ENCODE assay signal across 9 mouse cellular contexts in genomic region chr16:92397745-92398573, GRCm38 (mm10). TPM values are rescaled to one million over a fixed set of nuclear protein-coding genes. Genes with fewer than 3 reads are reported as not detected.
DNase-seq lines count a peak whose midpoint lies in the region; ATAC-seq and TF ChIP-seq lines count a peak whose summit lies in the region.
"Had no signal": no experiment of that assay in that cellular context is flagged by ENCODE, and none has a peak within 500 bp of the region (broad histone marks: within the 10 kb centered on the region; RNA-seq: fewer than 3 reads in every experiment).

No protein-coding gene starts in this region.

- DNase-seq in hindbrain, postnatal 0 days (ENCODE audit: low spot score), result no peak
- no peak for DNase-seq in cerebellum, postnatal 10 days
- no peak for DNase-seq in layer of hippocampus, adult 11-12 months (ENCODE audit: low spot score)

- H3K4me3 ChIP-seq in hindbrain, embryonic 13.5 days, result no peak overlapping the region
- no peak overlapping the region for H3K4me3 ChIP-seq in hindbrain, postnatal 0 days (ENCODE audit: low read length)
- no peak overlapping the region for H3K4me3 ChIP-seq in embryonic facial prominence, embryonic 15.5 days (replicated peaks)
- peak overlapping the region; percentile 36; the same call in 1 of the 2 replicates for H3K4me3 ChIP-seq in intestine, embryonic 15.5 days (replicated peaks)
- H3K4me3 ChIP-seq in lung, embryonic 15.5 days, result peak overlapping the region; percentile 50
- H3K4me3 ChIP-seq: embryonic facial prominence, embryonic 12.5 days had no signal

- no peak for TF ChIP-seq CTCF in hindbrain, postnatal 0 days (IDR thresholded peaks at IDR 0.05; ENCODE audit: low read depth)

- peaks cover 47% of the 10 kb centered on the region for H3K4me1 ChIP-seq in hindbrain, embryonic 13.5 days (replicated peaks)
- H3K4me1 ChIP-seq in hindbrain, postnatal 0 days (ENCODE audit: insufficient read depth, low read length), result peaks cover 5% of the 10 kb centered on the region; the same call in 1 of the 2 replicates
- H3K4me1 ChIP-seq in embryonic facial prominence, embryonic 15.5 days, result peaks cover 51% of the 10 kb centered on the region
- H3K4me1 ChIP-seq in intestine, embryonic 15.5 days (replicated peaks), result peaks cover 36% of the 10 kb centered on the region
- H3K4me1 ChIP-seq in lung, embryonic 15.5 days, result peaks cover 55% of the 10 kb centered on the region

- no peak for ATAC-seq in hindbrain, embryonic 13.5 days (ENCODE audit: low FRiP score)
- no peak for ATAC-seq in hindbrain, postnatal 0 days
- no peak for ATAC-seq in embryonic facial prominence, embryonic 15.5 days (ENCODE audit: insufficient number of reproducible peaks, low FRiP score, low TSS enrichment, low read depth)
- ATAC-seq in intestine, embryonic 15.5 days, result peak; percentile 66
- no peak for ATAC-seq in lung, embryonic 15.5 days (ENCODE audit: borderline replicate concordance, extremely low read depth, low FRiP score, low TSS enrichment)
- no peak for ATAC-seq in monocyte, adult 5-6 weeks (replicated peaks; ENCODE audit: insufficient number of reproducible peaks, low FRiP score, low TSS enrichment, poor library complexity, severe bottlenecking)

- 0 out of 2 replicates have a peak overlapping the region, but pooled peaks have one; percentile 1 for H3K9ac ChIP-seq in hindbrain, embryonic 13.5 days
- H3K9ac ChIP-seq in hindbrain, postnatal 0 days (replicated peaks; ENCODE audit: low read length), result no peak overlapping the region
- H3K9ac ChIP-seq in embryonic facial prominence, embryonic 15.5 days, result no peak overlapping the region
- peak overlapping the region; percentile 18; the same call in 1 of the 2 replicates for H3K9ac ChIP-seq in intestine, embryonic 15.5 days
- peak overlapping the region; percentile 54; the same call in 1 of the 2 replicates for H3K9ac ChIP-seq in lung, embryonic 15.5 days
- H3K9ac ChIP-seq: embryonic facial prominence, embryonic 12.5 days had no signal

- peaks cover 36% of the 10 kb centered on the region for H3K36me3 ChIP-seq in hindbrain, embryonic 13.5 days
- H3K36me3 ChIP-seq in hindbrain, postnatal 0 days (ENCODE audit: insufficient read depth, low read length), result peaks cover 19% of the 10 kb centered on the region
- H3K36me3 ChIP-seq in embryonic facial prominence, embryonic 15.5 days, result peaks cover 31% of the 10 kb centered on the region
- H3K36me3 ChIP-seq in intestine, embryonic 15.5 days, result peaks cover 15% of the 10 kb centered on the region; the same call in 1 of the 2 replicates
- peaks cover 41% of the 10 kb centered on the region for H3K36me3 ChIP-seq in lung, embryonic 15.5 days

- WGBS in hindbrain, embryonic 13.5 days, result 48% methylated on average over 10 of the region's 10 CpGs
- 59% methylated on average over 10 of the region's 10 CpGs for WGBS in hindbrain, postnatal 0 days
- 43% methylated on average over 10 of the region's 10 CpGs for WGBS in embryonic facial prominence, embryonic 15.5 days
- WGBS in intestine, embryonic 15.5 days, result 40% methylated on average over 10 of the region's 10 CpGs
- 40% methylated on average over 10 of the region's 10 CpGs for WGBS in lung, embryonic 15.5 days

- H3K9me3 ChIP-seq in hindbrain, embryonic 13.5 days, result no peaks in the 10 kb centered on the region
- H3K9me3 ChIP-seq in hindbrain, postnatal 0 days (ENCODE audit: low read length), result no peaks in the 10 kb centered on the region
- H3K9me3 ChIP-seq in embryonic facial prominence, embryonic 15.5 days (replicated peaks), result no peaks in the 10 kb centered on the region
- no peaks in the 10 kb centered on the region for H3K9me3 ChIP-seq in intestine, embryonic 15.5 days
- no peaks in the 10 kb centered on the region for H3K9me3 ChIP-seq in lung, embryonic 15.5 days
- H3K9me3 ChIP-seq: embryonic facial prominence, embryonic 12.5 days had no signal

- no peak overlapping the region for H3K27ac ChIP-seq in hindbrain, embryonic 13.5 days
- H3K27ac ChIP-seq in hindbrain, postnatal 0 days, result no peak overlapping the region
- no peak overlapping the region; the same call in 1 of the 2 replicates for H3K27ac ChIP-seq in embryonic facial prominence, embryonic 15.5 days (replicated peaks)
- peak overlapping the region; percentile 82 for H3K27ac ChIP-seq in intestine, embryonic 15.5 days
- H3K27ac ChIP-seq in lung, embryonic 15.5 days, result peak overlapping the region; percentile 68
- H3K27ac ChIP-seq: embryonic facial prominence, embryonic 12.5 days had no signal

- H3K4me2 ChIP-seq in hindbrain, embryonic 13.5 days, result no peak overlapping the region
- H3K4me2 ChIP-seq in hindbrain, postnatal 0 days (ENCODE audit: low read depth, low read length), result no peak overlapping the region
- H3K4me2 ChIP-seq in embryonic facial prominence, embryonic 15.5 days (replicated peaks), result peak overlapping the region; percentile 72
- H3K4me2 ChIP-seq in intestine, embryonic 15.5 days (replicated peaks), result peak overlapping the region; percentile 79
- H3K4me2 ChIP-seq in lung, embryonic 15.5 days, result peak overlapping the region; percentile 74

- H3K27me3 ChIP-seq in hindbrain, embryonic 13.5 days, result 0 out of 2 replicates have a peak, but pooled peaks cover 5% of the 10 kb centered on the region
- H3K27me3 ChIP-seq in hindbrain, postnatal 0 days (ENCODE audit: insufficient read depth, low read length), result no peaks in the 10 kb centered on the region
- H3K27me3 ChIP-seq in embryonic facial prominence, embryonic 15.5 days, result no peaks in the 10 kb centered on the region
- H3K27me3 ChIP-seq in intestine, embryonic 15.5 days (replicated peaks), result no peaks in the 10 kb centered on the region
- no peaks in the 10 kb centered on the region for H3K27me3 ChIP-seq in lung, embryonic 15.5 days

RNA-seq across cellular contexts. Expression of gene Kcne1, which starts 38.7 kb away (rescaled TPM):
- 0.22 and 0.39 TPM in 2 replicates for polyA plus RNA-seq in hindbrain, embryonic 13.5 days (2015; fragmentation: Nextera tagmentation; extraction: Ambion mirVana)
- total RNA-seq in hindbrain, postnatal 0 days (2014; rRNA removed), result 0.05 TPM in 1 of 2 replicates, not detected in the other
- polyA plus RNA-seq in hindbrain, postnatal 0 days (2015; fragmentation: Nextera tagmentation; extraction: Ambion mirVana), result 0.16 and 0.42 TPM in 2 replicates
- 0.11 and 0.67 TPM in 2 replicates for polyA plus RNA-seq in embryonic facial prominence, embryonic 15.5 days (2015; fragmentation: Nextera tagmentation; extraction: Ambion mirVana)
- 0.25 TPM in 1 of 2 replicates, not detected in the other for polyA plus RNA-seq in intestine, embryonic 15.5 days (2015; fragmentation: Nextera tagmentation; extraction: Ambion mirVana)
- 1.1 and 1.8 TPM in 2 replicates for polyA plus RNA-seq in lung, embryonic 15.5 days (2015; fragmentation: Nextera tagmentation; extraction: Ambion mirVana)
- not detected in 3 replicates for total RNA-seq in monocyte, adult 5-6 weeks (2017)

Comparison
In these comparisons a context has a peak if more than half of its experiments do, and no peak if none do; other contexts are left out.
1. H3K9ac ChIP-seq: peak in hindbrain, embryonic 13.5 days (single experiment), intestine, embryonic 15.5 days (single experiment) and lung, embryonic 15.5 days (single experiment); none in hindbrain, postnatal 0 days (single experiment) and embryonic facial prominence, embryonic 15.5 days (single experiment).
2. H3K27ac ChIP-seq: peak in intestine, embryonic 15.5 days (single experiment) and lung, embryonic 15.5 days (single experiment); none in hindbrain, embryonic 13.5 days (single experiment), hindbrain, postnatal 0 days (single experiment) and embryonic facial prominence, embryonic 15.5 days (single experiment).
3. H3K4me2 ChIP-seq: peak in embryonic facial prominence, embryonic 15.5 days (single experiment), intestine, embryonic 15.5 days (single experiment) and lung, embryonic 15.5 days (single experiment); none in hindbrain, embryonic 13.5 days (single experiment) and hindbrain, postnatal 0 days (single experiment).
4. H3K4me3 ChIP-seq: peak in intestine, embryonic 15.5 days (single experiment) and lung, embryonic 15.5 days (single experiment); none in hindbrain, embryonic 13.5 days (single experiment), hindbrain, postnatal 0 days (single experiment) and embryonic facial prominence, embryonic 15.5 days (single experiment).